Mouse (Mus musculus): Measurements from ENCODE around the gene Prr29.

GRCm38 (mm10) chr11:106353188-106353587, 12.1 kb upstream of the Prr29 start, which contains the start of gene Scn4a:
- TF ChIP-seq CTCF (IDR thresholded peaks at IDR 0.05; ENCODE audit: low read depth, low read length) (no peak), POLR2A (IDR thresholded peaks at IDR 0.05; ENCODE audit: insufficient read depth, low read length) (no peak), EP300 (IDR thresholded peaks at IDR 0.05; ENCODE audit: insufficient read depth, low read depth, low read length) (no peak)

Measured in ES-Bruce4 (cell line).